Mouse (Mus musculus) cerebellum, postnatal 25 days (tissue): ENCODE measurements around the gene Slc12a8.
A peak's percentile ranks its signal among the peaks of the same experiment; 100 is the strongest.
"Not testable (repeated sequence)": the region's sequence is repeated elsewhere in the genome, so short reads cannot be mapped to it uniquely, and the experiment has no call there.

Experiments used
- DNase-seq, 2 experiments: peaks; one replicate each; pipeline ENCODE4 v3.0.0; 2021; ENCODE audit warnings: mixed read lengths in 2 of 2

Gene Slc12a8

DNA sequence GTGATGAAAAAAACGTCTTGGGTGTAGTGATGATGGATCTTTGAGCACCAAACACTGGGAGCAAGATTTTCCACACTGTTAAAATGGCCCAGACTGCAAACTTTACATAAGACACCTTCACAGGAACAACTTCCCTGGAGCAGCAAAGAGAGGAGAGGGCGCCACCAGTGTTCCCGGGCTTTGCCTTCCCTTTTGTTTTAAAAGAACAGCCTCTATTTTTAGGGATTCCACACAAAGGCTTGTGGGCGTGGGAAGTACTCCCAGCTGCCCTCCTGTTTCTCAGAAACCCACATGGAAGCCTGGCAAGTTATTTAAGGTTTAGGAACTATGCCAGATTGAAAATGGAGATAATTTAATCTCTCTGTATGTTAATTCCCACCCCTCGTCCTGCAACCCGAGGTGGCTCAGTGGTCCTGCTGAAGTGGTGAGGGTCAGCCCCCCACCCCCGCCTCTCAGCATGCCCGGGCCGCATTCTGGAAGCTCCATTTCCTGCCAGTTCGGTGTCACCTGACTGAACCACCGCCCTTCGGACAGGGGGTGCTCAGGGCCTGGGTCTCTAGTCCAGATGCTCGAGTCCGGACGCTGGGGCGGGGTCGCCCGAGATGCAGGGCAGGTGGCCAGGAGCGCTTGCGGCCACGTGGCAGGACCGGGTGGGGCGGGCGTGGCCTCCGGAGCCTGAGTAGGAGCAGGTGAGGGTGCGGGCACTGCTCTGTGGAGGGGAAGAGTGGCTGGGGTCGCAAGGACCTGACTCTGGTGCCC is at the start of gene Slc12a8:
Slc12a8 (plus strand) TSS at position 522 of the 759 bp plus-strand sequence.
- peak; percentile 60 to 72 for DNase-seq

DNA sequence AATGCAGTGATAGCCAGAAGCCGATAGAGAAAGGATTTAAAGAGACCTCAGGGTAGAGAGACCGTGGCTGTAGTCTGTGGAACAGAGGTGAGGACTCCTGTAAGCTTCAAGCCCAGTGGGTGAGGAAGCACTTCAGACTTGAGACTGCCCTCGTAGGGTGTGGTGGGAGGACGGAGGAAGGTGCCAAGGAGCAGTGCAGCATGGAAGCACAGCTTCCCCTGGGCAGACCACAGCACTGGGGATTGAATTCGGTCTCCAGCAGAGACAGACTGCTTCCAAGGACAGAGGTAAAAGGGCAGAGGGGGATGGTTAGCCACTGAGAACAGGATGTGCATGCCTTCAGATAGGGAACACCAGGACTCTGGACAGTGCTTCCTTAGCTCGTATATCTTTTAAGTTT is 49.7 kb upstream of the Slc12a8 start:
- no peak for DNase-seq

- no peak for DNase-seq
Observed at GRCm38 (mm10) chr16:33469973-33470372, 47.2 kb upstream of the Slc12a8 start.

- DNase-seq, result no peak
Observed at GRCm38 (mm10) chr16:33474381-33474780, 42.7 kb upstream of the Slc12a8 start.

GRCm38 (mm10) chr16:33479926-33480325 is 37.2 kb upstream of the Slc12a8 start:
- no peak for DNase-seq

DNA sequence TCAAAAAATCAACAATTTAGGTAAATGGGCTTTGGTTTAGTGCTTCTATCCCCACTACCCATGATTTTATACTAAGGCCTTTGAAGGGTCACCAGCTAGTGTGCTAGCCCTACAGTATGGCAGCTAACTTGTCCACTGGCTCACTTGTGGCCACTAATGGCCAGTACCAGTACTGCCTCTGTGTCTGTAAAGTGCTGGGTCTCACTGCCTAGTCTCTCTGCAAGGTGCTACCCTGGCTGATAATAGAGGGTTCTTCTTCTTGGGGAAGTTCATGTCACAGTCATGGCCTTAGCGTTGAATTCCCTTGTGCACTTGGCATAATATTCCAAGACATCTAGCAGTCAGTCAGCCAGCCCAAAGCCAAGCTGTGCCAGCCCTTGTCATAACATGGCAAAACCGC is 36.0 kb upstream of the Slc12a8 start:
- peak; percentile 38 to 68 for DNase-seq

DNA sequence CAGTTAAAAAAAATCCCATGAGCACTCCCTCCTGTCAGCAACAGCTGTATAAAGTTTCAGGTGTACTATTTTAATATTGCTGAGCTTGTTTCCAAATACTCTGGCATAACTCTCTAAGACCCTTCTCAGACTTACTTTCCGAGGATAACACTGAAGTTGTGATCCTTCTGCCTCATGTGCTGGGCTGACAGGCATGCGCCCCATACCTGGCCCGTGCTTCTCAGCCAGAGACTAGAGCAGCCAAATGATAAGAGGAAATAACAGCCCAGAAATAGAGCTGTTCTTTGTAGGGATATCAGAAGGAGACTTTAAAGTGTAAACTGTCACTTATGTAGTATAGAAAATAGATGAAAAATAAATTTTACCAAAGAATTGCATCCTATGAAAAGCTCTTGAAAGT is 34.8 kb upstream of the Slc12a8 start:
- DNase-seq, result no peak

GRCm38 (mm10) chr16:33487709-33488108 is 29.4 kb upstream of the Slc12a8 start:
- DNase-seq, result no peak

- no peak for DNase-seq
Observed at GRCm38 (mm10) chr16:33494374-33494773, 22.8 kb upstream of the Slc12a8 start.

- DNase-seq, result no peak
Observed at GRCm38 (mm10) chr16:33508082-33508481, 9.0 kb upstream of the Slc12a8 start.

- DNase-seq, result not testable (repeated sequence)
Observed at GRCm38 (mm10) chr16:33509231-33509630, 7.9 kb upstream of the Slc12a8 start.

DNA sequence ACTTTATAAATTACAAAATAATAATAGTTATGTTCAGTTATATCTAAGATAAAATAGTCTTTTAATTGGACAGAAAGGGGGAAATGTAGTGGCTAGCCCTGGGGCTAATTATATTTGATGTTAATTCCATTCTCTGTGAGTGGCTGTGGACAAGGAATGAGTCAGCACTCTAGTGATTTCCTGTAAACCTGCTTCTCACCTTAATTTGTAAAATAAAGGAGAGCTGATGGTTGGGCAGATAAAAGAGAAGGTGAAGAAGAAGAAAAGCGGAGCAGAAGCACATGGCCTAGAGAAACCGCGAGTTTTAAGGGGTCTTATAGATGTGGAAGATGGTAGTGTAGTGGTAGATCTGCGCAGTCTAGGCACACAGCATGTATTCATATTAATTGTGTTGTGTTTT is 6.3 kb upstream of the Slc12a8 start:
- not testable (repeated sequence) for DNase-seq

GRCm38 (mm10) chr16:33512555-33512954 is 4.6 kb upstream of the Slc12a8 start:
- DNase-seq, result no peak

DNA sequence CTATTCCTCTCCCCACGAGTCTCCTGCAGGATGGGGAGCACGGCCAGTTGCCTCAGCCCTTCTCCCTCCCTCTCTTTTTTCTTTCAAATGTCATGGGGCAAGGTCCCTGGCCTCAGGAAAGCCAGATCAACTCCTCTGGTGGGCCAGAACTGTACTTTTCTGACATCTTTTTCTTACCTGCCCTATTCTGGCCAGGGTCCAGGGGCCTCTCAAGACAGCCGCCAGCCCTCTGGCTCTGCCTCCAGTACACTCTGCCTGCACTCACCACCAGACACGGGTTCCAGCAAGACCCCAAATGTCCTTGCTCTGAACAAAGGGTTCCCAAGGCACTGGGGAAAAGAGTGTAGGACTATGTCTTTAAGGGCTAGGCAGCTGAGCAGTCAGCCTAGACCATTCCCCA is 499 bp downstream of the Slc12a8 start:
- DNase-seq, result peak; percentile 52 to 59

- DNase-seq, result peak in 1 of 2 experiments; percentile 19
Observed at GRCm38 (mm10) chr16:33518236-33518635, 1.1 kb downstream of the Slc12a8 start.

DNA sequence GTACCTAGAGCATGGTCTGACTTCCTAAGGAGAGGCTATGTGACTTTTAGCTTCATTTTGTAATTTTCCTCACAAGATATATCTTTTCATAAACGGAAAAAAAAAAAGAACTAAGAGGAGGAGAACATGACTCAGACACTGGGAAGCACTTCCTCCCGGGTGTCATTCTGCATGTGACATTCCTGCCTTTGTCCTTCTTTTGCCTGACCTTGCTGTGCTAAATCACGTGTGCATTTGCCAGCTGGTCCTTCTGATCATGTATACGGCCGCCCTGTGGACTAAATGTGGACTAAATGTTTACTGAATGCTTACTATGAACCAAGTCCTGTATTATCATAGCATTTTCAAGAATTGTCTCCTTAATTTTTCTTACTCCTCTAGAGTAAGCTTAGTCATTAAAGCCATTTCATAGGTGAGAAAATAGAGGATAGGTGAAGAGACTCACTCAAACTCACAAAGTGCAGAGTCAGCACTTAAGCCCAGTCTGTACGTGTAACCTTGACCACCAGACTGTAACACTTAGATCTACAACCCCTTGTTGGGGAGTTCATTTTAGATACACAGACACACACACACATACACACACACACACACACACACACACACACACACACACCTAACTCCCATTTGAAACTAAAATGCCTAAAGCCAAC is 2.9 kb downstream of the Slc12a8 start:
- DNase-seq, result peak; percentile 23 to 53

DNA sequence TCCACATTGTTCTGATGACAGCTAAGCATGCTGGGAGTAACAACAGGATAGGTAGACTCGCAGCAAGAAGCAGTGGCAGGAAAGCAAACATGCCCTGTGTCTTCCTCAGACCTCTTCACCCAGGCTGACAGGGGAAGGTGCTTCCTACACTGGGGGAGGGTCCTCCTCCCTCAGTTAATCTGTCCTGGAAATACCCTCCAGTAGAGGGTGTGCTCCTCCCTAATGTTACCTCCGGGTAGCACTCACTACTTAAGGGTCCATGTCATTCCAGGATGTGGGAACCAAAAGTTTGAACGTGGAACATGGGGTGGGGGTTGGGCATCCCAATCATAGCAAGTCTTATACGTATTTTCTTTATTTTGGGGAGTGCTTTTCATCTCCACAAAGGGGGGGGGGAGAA is 5.4 kb downstream of the Slc12a8 start:
- no peak for DNase-seq

DNA sequence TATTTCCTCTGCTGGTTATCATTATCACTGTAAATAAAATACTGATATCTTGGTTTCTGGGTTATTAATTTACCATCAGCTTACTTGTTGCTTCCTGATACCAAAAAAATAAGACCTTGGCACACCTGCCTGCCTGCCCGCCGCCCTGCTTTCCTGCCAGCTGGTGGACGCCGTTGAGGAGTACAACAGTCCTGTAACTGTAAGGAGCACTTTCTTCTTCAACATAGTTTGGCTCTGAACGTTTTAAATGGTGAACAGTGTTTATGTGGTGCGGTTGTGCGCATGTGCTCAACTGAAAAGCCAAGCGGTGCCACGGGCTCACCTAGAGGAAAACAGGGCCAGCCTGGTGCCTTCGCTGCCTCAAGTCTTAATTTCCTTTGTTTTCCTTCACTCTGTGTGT is 6.4 kb downstream of the Slc12a8 start:
- no peak for DNase-seq

DNA sequence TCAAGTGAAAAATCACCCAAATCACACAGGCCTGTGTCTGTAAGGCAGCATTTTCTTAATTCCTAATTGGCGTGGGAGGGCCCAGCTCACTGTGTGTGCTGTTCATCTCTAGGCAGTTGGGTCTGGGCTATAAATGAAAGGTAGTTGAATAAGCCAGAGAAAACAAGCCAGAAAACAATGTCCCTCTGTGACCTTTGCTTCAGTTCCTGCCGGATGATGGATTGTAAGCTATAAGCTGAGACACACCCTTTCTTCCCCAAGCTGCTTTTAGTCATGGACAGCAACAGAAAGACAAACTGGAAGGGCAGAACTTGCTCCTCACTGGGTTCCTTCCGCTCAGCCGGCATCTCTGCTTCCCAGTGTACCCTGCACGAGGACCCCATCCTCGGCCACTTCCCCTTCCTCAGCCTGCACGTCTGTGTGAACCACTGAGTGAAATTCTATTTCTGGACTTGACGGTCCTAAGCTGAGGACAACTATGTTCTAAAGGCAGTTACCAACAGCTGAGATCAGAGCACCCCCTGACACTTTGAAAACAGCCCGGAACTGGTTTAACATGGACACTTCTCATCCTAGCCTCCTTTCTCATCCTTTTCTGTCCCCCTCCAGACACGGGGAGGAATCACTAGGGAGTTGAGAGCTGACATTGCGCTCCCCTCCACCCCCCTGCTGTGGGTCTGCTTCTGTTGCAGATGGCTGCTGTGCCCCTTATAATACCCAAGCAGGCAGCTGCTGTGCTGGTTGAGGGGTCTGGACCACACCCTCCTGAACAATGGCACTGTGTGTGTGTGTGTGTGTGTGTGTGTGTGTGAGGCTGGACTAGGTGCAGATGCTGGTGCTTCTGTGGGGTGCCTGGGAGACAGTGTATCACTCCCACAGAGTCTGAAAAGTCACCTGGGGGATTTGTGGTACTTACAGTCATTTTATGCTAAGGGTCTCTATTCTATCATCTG is 12.7 kb downstream of the Slc12a8 start:
- DNase-seq, result no peak

- no peak for DNase-seq
Observed at GRCm38 (mm10) chr16:33531184-33531583, 14.1 kb downstream of the Slc12a8 start.

GRCm38 (mm10) chr16:33536456-33536855 is 19.3 kb downstream of the Slc12a8 start:
- DNase-seq, result no peak

GRCm38 (mm10) chr16:33537499-33538225 is 20.5 kb downstream of the Slc12a8 start:
- peak in 1 of 2 experiments; percentile 22 for DNase-seq
